Mouse (Mus musculus): ENCODE data around the gene Plxna1.

Gene Plxna1

GRCm38 (mm10) chr6:89362281-89363106, at the start of gene Plxna1:
Plxna1 (minus strand) TSS chr6:89362620.
- TF ChIP-seq GATA4 (IDR thresholded peaks at IDR 0.05; ENCODE audit: insufficient replicate concordance, low read length) = no peak

DNA sequence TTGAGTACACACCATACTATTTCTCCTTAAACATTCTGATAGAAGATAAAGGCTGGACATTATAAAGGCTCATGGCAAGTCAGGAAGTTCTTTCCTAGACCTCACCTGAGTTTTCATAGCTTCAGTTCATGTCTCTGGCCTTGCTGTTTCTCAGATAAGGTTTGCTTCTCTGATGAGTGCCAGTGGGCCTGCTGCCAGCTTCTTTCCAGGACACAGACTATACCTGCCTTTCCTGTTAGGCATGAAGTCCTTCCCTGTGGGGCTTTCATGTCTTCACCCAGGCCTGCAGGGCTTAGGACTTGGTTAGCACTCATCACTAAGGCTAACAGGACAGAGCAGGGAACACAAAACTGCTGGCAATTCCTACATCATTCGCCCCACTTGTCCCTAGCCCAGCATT, 46.6 kb upstream of the Plxna1 start:
- TF ChIP-seq GATA4 (IDR thresholded peaks at IDR 0.05; ENCODE audit: insufficient replicate concordance, low read length) = no peak

- no peak for TF ChIP-seq GATA4 (IDR thresholded peaks at IDR 0.05; ENCODE audit: insufficient replicate concordance, low read length)
Measured at GRCm38 (mm10) chr6:89408259-89408658, 45.8 kb upstream of the Plxna1 start.

DNA sequence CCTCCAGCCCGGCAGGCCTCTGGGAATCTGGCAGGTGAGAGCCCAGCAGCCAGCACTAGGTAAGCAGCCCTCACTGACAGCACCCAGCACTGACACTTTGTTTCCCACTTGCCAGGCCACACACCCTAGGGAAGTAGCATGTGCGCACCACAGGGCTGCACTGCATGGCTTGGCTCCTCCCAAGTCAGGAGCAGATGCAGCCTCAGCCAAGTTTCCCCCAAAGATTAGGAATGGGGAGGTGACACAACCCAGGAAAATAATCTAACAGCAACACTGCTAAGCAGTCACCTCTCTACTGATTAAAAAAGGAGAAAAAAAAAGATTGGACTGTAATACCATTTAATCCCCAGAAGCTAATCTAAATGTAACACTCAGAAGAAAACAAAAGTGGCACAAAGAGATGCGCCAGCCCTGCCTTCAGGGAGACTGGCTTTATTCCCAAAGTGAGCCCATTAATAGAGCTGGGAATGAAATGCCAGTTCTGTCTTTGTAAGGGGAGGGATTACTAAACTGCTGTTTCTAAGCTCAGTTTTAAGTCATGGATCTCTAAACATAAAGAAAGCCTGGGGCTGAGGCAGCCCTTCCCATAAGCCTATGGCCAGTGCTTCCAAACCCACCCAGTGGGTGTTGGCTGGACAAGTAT, 44.9 kb upstream of the Plxna1 start:
- no peak for TF ChIP-seq GATA4 (IDR thresholded peaks at IDR 0.05; ENCODE audit: insufficient replicate concordance, low read length)

DNA sequence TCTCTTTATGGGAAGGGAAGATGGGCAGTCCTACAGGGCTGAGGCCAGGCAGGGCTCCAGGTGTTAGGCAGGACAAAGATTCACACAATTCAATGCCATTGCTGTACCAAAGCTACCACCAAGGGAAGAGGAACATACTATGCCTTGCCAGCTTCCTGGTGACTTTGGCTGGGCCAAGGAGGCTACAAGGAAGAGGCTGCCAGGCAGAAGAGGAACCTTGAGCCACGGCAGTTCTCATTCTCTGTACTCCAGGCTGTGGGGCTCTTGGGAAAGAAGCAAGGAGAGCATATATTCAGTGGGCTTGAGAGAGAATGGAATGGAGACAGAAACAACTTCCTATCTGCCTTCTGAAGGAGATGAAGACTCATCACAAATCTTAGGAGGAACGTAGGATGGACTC, 42.5 kb upstream of the Plxna1 start:
- TF ChIP-seq GATA4 (IDR thresholded peaks at IDR 0.05; ENCODE audit: insufficient replicate concordance, low read length) = no peak

- TF ChIP-seq GATA4 (IDR thresholded peaks at IDR 0.05; ENCODE audit: insufficient replicate concordance, low read length) = no peak
Measured at GRCm38 (mm10) chr6:89403257-89404225, 41.1 kb upstream of the Plxna1 start.

DNA sequence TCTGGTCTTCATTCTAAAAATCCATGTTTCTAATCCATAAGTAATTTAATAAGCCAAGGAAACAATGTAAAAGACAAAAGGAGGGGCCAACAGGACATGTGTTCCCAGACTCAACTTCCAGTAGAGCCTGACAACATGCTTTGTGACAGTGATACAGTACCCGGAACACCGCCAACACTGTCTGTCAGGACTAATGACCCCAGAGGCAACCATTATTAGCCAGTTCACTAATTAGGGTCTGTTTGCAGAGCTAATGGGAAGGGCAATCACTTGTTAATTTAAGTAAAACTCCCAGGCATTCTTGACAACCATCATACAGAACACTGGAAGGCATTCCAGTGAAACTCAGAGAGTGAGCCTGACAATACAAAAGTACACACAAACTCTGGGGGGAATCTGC, 40.0 kb upstream of the Plxna1 start:
- no peak for TF ChIP-seq GATA4 (IDR thresholded peaks at IDR 0.05; ENCODE audit: insufficient replicate concordance, low read length)

DNA sequence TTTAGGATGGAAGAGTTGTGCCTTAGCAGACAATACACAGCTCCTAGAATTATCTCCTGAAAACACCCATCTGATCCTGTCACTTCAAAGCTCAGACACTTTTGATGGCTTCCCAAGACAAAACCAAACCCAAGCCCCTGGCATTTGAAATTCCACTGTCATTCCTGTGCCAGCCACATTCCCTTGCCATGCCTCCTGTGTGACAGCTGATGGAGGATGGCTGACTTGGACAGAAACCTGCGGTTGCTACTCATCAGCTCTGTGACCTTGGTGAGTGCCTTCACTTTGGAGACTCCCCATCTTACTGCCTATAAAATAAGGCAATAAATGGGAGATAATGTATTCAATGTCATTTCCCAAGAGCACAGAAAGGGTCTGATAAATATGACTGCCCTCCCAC, 37.1 kb upstream of the Plxna1 start:
- TF ChIP-seq GATA4 (IDR thresholded peaks at IDR 0.05; ENCODE audit: insufficient replicate concordance, low read length) = no peak

DNA sequence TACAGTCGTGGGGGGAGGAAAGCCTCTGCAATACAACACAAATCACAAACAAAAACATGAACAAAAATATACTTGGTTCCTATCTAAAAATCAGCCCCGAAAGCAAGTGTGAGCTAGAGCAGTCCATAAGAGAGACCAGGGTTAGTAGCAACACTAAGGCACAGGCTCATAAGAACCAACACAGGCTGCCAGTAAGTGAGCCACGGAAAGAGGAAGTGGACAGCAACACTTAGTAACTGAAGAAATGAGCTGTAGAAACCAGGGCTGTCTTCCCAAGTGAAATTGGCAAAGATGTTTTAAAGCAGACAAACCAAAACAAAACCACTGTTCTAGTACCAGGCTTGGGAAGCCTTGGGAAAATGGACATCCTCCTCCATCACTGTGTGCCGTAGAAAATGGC, 35.5 kb upstream of the Plxna1 start:
- no peak for TF ChIP-seq GATA4 (IDR thresholded peaks at IDR 0.05; ENCODE audit: insufficient replicate concordance, low read length)

GRCm38 (mm10) chr6:89393820-89394219, 31.4 kb upstream of the Plxna1 start:
- no peak for TF ChIP-seq GATA4 (IDR thresholded peaks at IDR 0.05; ENCODE audit: insufficient replicate concordance, low read length)

GRCm38 (mm10) chr6:89392213-89392612, 29.8 kb upstream of the Plxna1 start:
- TF ChIP-seq GATA4 (IDR thresholded peaks at IDR 0.05; ENCODE audit: insufficient replicate concordance, low read length) = no peak

- no peak for TF ChIP-seq GATA4 (IDR thresholded peaks at IDR 0.05; ENCODE audit: insufficient replicate concordance, low read length)
Measured at GRCm38 (mm10) chr6:89389771-89390170, 27.4 kb upstream of the Plxna1 start.

GRCm38 (mm10) chr6:89386956-89387355, 24.5 kb upstream of the Plxna1 start:
- TF ChIP-seq GATA4 (IDR thresholded peaks at IDR 0.05; ENCODE audit: insufficient replicate concordance, low read length) = no peak

GRCm38 (mm10) chr6:89384699-89385098, 22.3 kb upstream of the Plxna1 start:
- TF ChIP-seq GATA4 (IDR thresholded peaks at IDR 0.05; ENCODE audit: insufficient replicate concordance, low read length) = no peak

GRCm38 (mm10) chr6:89381851-89382250, 19.4 kb upstream of the Plxna1 start:
- TF ChIP-seq GATA4 (IDR thresholded peaks at IDR 0.05; ENCODE audit: insufficient replicate concordance, low read length) = no peak

Measured in liver, adult (tissue).